Mouse (Mus musculus): ENCODE results near the gene Igfbp3. TPM values are rescaled to one million over a fixed set of nuclear protein-coding genes. Genes with fewer than 3 reads are reported as not detected.

Igfbp3 gene
- 300 and 359 TPM in 2 replicates for polyA plus RNA-seq (2012; rRNA removed)

DNA sequence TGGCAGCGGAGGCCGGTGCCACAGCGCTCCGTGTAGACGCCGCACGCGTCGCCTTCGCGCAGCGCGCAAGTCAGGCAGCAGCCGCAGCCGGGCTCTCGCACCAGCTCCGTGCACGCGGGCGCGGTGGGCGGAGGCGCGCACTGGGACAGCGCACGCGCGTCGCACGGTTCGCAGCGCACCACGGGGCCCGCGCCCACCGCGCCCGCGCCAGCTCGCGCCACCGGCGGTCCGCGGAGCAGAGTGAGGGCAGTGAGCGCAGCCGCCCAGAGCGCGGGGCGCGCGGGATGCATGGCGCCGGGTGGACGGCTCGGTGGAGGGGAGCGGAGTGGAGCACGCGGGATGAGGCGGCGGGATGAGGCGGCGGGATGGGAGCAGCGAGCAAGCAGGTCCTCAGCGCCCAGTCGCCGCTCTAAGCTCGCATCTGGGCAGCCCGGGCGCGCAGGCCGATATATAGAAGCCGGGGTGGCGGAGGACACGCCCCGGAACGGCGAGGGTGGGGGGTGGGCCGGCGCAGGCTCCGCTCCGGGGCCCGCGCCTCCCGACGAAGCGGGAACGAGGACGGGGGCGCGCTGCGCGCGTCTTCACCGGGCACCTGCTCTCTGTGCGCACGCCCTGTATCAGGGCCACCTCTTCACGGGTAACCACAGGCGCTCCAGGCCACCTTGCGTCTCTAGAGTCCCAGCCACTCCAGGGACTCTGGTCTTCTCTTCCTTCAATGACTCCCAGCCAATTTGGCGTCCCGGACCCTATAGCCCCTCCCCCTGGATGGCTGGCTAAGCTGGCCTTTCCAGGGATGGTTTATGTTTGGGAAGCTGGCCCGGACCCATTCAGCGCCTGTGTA, at the start of gene Igfbp3:
Gene Igfbp3, minus strand, starts transcription at position 423 of the 841 bp plus-strand sequence.
- Histone ChIP-seq H3K4me3 (ENCODE audit: insufficient read depth, low read depth, low read length) (peak within 1 kb of the TSS; percentile 60), H3K27ac (ENCODE audit: insufficient read depth, low read depth, low read length) (no peak within 1 kb of the TSS; the same call in 1 of the 2 replicates), H3K4me1 (ENCODE audit: control insufficient read depth, insufficient read depth, low read length) (no peaks in the 10 kb centered on the region), H3K36me3 (ENCODE audit: control insufficient read depth, insufficient read depth, low read length) (no peaks in the 10 kb centered on the region), H3K27me3 (replicated peaks; ENCODE audit: control insufficient read depth, insufficient read depth, low read length) (no peaks in the 10 kb centered on the region)
- under 1% methylated on average over 103 of the region's 104 CpGs for WGBS
- TF ChIP-seq POLR2A (IDR thresholded peaks at IDR 0.05; ENCODE audit: low read depth, low read length) (peak; percentile 48), CTCF (conservative IDR thresholded peaks at IDR 0.05; ENCODE audit: insufficient read depth, insufficient read length, low read depth, low read length) (no peak)
- peak; percentile 67 for DNase-seq

DNA sequence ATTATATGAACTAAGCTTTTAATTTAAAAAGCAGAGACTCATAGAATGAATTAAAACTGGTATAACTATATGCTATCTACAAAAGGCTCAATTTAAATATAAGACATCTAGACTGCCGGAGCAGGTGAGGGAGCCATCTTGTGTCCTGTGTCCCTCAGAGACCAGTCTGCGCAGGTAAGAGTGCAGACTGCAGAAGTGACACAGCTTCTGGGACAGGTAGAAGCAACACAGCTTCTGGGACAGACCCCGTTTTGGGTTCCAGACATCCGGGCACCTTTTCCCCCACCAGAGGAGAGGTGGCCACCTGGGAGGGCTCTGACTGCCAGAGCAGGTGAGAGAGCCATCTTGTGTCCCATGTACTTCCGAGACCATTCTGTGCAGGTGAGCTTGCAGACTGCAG, 37.1 kb upstream of the Igfbp3 start:
- DNase-seq = no peak
- H3K36me3 ChIP-seq (ENCODE audit: control insufficient read depth, insufficient read depth, low read length) = no peaks in the 10 kb centered on the region

DNA sequence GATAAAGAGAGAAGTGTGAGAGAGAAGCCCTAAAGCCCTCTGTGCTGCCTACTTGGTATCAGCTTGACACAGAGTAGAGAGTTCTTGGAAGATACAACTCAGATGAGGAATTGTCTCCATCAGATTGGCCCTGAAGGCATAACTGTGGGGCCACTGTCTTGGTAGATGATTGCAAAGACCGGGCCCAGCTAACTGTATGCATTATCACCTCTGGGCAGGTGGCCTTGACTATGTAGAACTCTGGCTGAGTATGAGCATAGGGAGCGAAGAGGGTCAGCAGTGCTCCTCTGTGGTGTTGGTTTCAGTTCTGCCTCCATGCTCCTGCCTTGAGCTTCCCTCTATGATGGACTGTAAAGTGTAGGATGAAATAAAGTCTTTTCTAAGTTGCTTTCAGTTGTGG, 36.7 kb upstream of the Igfbp3 start:
- WGBS = 91% methylated on average over 2 of the region's 2 CpGs
- TF ChIP-seq POLR2A (IDR thresholded peaks at IDR 0.05; ENCODE audit: low read depth, low read length) (no peak), CTCF (conservative IDR thresholded peaks at IDR 0.05; ENCODE audit: insufficient read depth, insufficient read length, low read depth, low read length) (no peak)
- H3K4me1 ChIP-seq (ENCODE audit: control insufficient read depth, insufficient read depth, low read length) = no peaks in the 10 kb centered on the region
- H3K27me3 ChIP-seq (replicated peaks; ENCODE audit: control insufficient read depth, insufficient read depth, low read length) = no peaks in the 10 kb centered on the region; the same call in 1 of the 2 replicates
- no peak overlapping the region for H3K4me3 ChIP-seq (ENCODE audit: insufficient read depth, low read depth, low read length)
- no peak for DNase-seq
- no peak overlapping the region for H3K27ac ChIP-seq (ENCODE audit: insufficient read depth, low read depth, low read length)
- no peaks in the 10 kb centered on the region for H3K36me3 ChIP-seq (ENCODE audit: control insufficient read depth, insufficient read depth, low read length)

More for the DNA sequence above, 37.1 kb upstream of the Igfbp3 start:
- Histone ChIP-seq H3K4me3 (ENCODE audit: insufficient read depth, low read depth, low read length) (no peak overlapping the region), H3K27me3 (replicated peaks; ENCODE audit: control insufficient read depth, insufficient read depth, low read length) (no peaks in the 10 kb centered on the region; the same call in 1 of the 2 replicates), H3K4me1 (ENCODE audit: control insufficient read depth, insufficient read depth, low read length) (no peaks in the 10 kb centered on the region), H3K27ac (ENCODE audit: insufficient read depth, low read depth, low read length) (no peak overlapping the region)
- 95% methylated on average over 5 of the region's 5 CpGs for WGBS
- TF ChIP-seq CTCF (conservative IDR thresholded peaks at IDR 0.05; ENCODE audit: insufficient read depth, insufficient read length, low read depth, low read length) (no peak), POLR2A (IDR thresholded peaks at IDR 0.05; ENCODE audit: low read depth, low read length) (no peak)

DNA sequence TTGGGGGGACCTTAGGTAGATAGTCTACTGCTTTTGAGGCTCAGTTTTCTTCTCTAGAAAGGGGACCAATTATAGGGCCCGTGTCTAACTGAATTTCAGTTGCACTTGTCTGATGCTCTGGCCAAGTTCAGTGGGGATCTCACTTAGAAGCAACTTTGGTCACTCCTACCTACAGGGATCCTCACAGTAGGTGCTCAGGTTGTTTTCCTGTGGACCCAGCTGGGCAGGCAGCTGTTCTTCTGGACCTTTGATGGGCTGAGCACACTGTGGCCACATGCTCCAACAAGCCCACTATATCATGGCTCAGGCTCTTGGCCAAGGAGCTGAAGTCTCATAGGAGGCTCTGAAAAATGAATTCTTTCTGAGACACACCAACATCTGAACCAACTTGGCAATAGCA, 31.1 kb upstream of the Igfbp3 start:
- H3K27ac ChIP-seq (ENCODE audit: insufficient read depth, low read depth, low read length) = no peak overlapping the region
- no peak overlapping the region for H3K4me3 ChIP-seq (ENCODE audit: insufficient read depth, low read depth, low read length)
- WGBS = 76% methylated on average over 1 of the region's 1 CpGs
- no peak for DNase-seq
- no peak for TF ChIP-seq CTCF (conservative IDR thresholded peaks at IDR 0.05; ENCODE audit: insufficient read depth, insufficient read length, low read depth, low read length)
- TF ChIP-seq POLR2A (IDR thresholded peaks at IDR 0.05; ENCODE audit: low read depth, low read length) = no peak
- H3K36me3 ChIP-seq (ENCODE audit: control insufficient read depth, insufficient read depth, low read length) = no peaks in the 10 kb centered on the region
- H3K4me1 ChIP-seq (ENCODE audit: control insufficient read depth, insufficient read depth, low read length) = no peaks in the 10 kb centered on the region
- no peaks in the 10 kb centered on the region; the same call in 1 of the 2 replicates for H3K27me3 ChIP-seq (replicated peaks; ENCODE audit: control insufficient read depth, insufficient read depth, low read length)

DNA sequence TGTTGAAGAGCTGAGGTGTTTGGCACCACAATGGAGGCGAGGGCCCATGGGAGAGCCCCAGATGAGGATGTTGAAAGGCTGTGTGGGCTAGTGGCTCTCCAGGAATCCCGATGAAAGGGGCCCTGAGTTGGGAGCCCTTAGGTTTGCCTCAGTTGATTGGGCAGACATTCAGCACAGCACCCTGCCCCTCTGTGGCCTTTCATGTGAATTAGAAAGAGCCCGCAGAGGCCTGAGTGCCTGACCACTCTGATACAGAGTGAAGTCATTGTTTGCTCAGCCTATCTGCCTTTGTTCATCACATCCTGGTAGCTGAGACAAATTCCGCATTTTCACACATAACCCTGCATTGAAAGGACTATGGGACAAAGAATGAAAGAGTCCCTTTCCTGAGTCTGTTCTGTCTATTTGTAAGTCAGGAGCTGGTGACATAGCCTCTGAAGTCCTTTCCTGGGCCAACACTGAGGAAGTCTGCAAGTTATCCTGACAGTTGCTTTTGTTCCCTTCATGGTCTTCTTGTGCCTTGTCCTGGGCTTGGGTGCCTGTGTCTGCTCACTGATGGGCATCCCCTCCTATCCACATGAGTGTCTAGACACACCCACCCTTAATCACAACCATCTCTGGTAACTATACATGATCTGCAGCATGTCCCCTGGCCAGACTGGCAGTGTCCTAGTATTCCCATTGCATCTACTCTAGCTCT, 25.5 kb upstream of the Igfbp3 start:
- Histone ChIP-seq H3K27ac (ENCODE audit: insufficient read depth, low read depth, low read length) (no peak overlapping the region), H3K4me1 (ENCODE audit: control insufficient read depth, insufficient read depth, low read length) (no peaks in the 10 kb centered on the region), H3K36me3 (ENCODE audit: control insufficient read depth, insufficient read depth, low read length) (no peaks in the 10 kb centered on the region), H3K4me3 (ENCODE audit: insufficient read depth, low read depth, low read length) (no peak overlapping the region), H3K27me3 (replicated peaks; ENCODE audit: control insufficient read depth, insufficient read depth, low read length) (no peaks in the 10 kb centered on the region)
- 82% methylated on average over 4 of the region's 4 CpGs for WGBS
- TF ChIP-seq POLR2A (IDR thresholded peaks at IDR 0.05; ENCODE audit: low read depth, low read length) = no peak
- TF ChIP-seq CTCF (conservative IDR thresholded peaks at IDR 0.05; ENCODE audit: insufficient read depth, insufficient read length, low read depth, low read length) = no peak
- DNase-seq = no peak

DNA sequence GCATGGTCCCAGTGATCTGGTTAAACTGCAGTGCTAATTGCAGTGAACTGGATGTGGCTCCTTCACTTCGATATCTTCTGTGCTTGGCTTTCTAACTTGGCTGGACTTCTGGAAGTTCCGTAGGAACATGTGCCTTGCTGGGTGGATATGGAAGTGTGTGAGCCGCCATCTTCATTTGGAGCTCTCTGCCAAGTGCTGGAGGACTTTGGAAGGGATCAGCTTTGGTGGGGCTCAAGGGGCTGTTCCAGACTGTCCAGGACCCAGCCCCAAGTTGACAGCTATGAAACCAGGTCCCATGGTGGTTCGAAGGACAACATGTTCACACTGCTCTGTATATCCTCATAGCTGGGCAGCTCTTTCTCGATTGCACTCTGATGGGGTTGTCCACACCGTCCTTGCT, 24.8 kb upstream of the Igfbp3 start:
- Histone ChIP-seq H3K4me3 (ENCODE audit: insufficient read depth, low read depth, low read length) (no peak overlapping the region), H3K27ac (ENCODE audit: insufficient read depth, low read depth, low read length) (no peak overlapping the region), H3K36me3 (ENCODE audit: control insufficient read depth, insufficient read depth, low read length) (no peaks in the 10 kb centered on the region), H3K4me1 (ENCODE audit: control insufficient read depth, insufficient read depth, low read length) (no peaks in the 10 kb centered on the region), H3K27me3 (replicated peaks; ENCODE audit: control insufficient read depth, insufficient read depth, low read length) (no peaks in the 10 kb centered on the region)
- TF ChIP-seq CTCF (conservative IDR thresholded peaks at IDR 0.05; ENCODE audit: insufficient read depth, insufficient read length, low read depth, low read length) = no peak
- TF ChIP-seq POLR2A (IDR thresholded peaks at IDR 0.05; ENCODE audit: low read depth, low read length) = no peak
- DNase-seq = no peak
- 98% methylated on average over 6 of the region's 6 CpGs for WGBS

DNA sequence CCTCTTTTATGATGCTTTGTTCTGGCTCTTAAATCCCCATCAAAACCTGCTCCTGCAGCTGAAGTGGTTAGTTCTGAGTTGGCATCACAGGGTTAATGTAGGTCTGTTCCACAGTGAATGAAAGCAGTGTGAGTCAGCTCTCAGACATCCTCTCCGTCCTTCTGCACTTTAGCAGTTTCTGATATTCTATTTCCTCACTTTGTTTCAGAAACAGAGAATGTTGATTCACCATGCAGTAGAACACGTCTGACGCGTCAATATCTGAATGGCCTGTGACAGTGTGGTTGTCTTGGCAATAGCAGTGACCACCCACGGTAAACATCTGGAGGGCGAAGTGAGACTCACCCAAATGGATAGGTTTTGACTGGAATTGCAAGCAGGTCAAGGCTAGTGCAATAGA, 24.0 kb upstream of the Igfbp3 start:
- no peaks in the 10 kb centered on the region for H3K27me3 ChIP-seq (replicated peaks; ENCODE audit: control insufficient read depth, insufficient read depth, low read length)
- H3K36me3 ChIP-seq (ENCODE audit: control insufficient read depth, insufficient read depth, low read length) = no peaks in the 10 kb centered on the region
- no peaks in the 10 kb centered on the region for H3K4me1 ChIP-seq (ENCODE audit: control insufficient read depth, insufficient read depth, low read length)
- no peak overlapping the region for H3K27ac ChIP-seq (ENCODE audit: insufficient read depth, low read depth, low read length)
- WGBS = 65% methylated on average over 6 of the region's 6 CpGs
- DNase-seq = no peak
- TF ChIP-seq POLR2A (IDR thresholded peaks at IDR 0.05; ENCODE audit: low read depth, low read length) (no peak), CTCF (conservative IDR thresholded peaks at IDR 0.05; ENCODE audit: insufficient read depth, insufficient read length, low read depth, low read length) (no peak)
- H3K4me3 ChIP-seq (ENCODE audit: insufficient read depth, low read depth, low read length) = no peak overlapping the region

All from kidney, adult 2 months (tissue).